Mouse (Mus musculus) naive thymus-derived CD4-positive, alpha-beta T cell, adult 2 months (primary cell): ENCODE results near the gene Krit1.
"Not testable (repeated sequence)": the region's sequence is repeated elsewhere in the genome, so short reads cannot be mapped to it uniquely, and the experiment has no call there.

Source experiments
- DNase-seq: peaks from one replicate; pipeline ENCODE4 v3.0.0-alpha.2; 2011; ENCODE audit warnings: low read depth

Krit1 gene

GRCm38 (mm10) chr5:3886862-3887261 is 83.9 kb downstream of the Krit1 start:
- peak; percentile 35 for DNase-seq

DNA sequence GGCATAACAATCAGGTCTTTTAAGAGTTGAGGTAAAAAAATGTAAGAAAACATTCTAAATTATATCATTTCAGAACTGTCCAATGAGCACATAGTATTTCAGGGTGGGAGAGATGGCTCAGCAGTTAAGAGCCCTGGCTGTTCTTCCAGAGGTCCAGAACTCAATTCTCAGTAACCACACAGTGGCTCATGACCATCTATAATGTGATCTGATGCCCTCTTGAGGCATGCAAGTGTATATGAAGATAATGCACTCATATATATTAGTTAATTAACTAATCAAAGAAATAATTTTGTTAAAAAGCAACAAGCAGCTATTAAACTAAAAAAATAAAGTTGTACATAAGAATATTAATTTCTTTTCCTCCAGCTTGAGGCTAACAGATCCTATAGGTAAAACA is 86.2 kb downstream of the Krit1 start:
- DNase-seq = no peak

DNA sequence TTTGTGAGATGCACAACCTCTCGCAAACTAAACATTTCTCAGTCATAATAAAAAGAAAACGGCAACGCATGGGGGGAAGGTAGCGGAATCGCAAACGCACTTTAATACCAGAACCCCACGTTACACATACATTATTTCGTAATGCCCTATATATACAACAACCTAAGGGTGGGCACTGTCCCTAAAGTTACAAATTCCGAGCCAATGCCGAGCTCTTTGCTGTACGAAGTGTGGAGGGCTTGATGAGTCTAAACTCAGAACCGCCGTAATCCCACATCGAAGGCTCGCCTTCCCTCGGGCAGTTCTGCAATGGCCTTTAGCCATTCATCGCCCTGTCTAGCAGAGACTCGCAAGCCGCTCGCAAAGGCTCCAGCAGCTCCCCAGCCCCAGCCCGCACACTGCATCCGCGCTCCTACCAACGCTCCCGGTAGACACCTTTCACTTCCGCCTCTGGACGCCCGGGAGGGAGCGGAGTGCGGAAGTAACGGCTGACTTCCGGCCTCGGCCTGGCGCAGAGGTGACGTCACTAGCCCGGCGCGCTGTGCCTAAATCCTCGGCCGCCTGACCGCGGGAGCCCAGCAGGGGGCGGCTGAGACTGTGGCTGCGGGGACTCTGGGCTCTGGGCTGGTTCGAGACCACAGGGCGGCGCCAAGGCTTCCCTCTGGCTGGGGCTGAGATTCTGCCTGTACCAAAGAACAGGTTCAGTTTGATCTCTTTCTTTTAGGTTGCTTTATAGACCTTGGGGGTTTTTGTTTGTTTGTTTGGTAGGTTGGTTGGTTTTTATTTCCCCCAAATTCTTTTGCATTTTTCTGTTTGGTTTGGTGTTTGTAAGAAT is 90.7 kb downstream of the Krit1 start, which contains the start of gene Mterf1a:
TSS of gene Mterf1a (minus strand) at position 475 of the 835 bp plus-strand sequence.
- peak; percentile 62 for DNase-seq

DNA sequence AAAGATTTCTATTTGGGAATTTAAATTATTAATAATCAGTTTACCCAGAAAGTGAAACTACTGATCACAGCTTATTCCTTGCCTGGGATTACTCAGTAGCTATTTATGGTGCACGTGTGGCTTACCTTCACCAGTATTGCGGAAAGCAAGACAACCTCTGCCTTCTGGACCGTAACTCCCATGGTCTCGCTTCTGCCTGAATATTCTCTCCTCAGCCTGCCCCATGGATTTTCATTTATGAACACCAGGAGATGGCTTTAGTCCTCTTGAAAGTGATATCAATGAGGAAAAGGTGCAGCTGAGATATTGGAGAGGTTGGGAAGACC is 91.3 kb downstream of the Krit1 start:
- DNase-seq = not testable (repeated sequence)
